Mouse (Mus musculus) bone marrow macrophage, adult 2 months (primary cell): ENCODE measurements around the gene Nod1. TPM values are rescaled to one million over a fixed set of nuclear protein-coding genes. Genes with fewer than 3 reads are reported as not detected.
A peak's percentile ranks its signal among the peaks of the same experiment; 100 is the strongest.

Experiments used
- H3K27ac ChIP-seq: 2 replicates; pipeline ENCODE4 v1.5.1; 2012; ENCODE audit warnings: low read depth, low read length; ENCODE audit not compliant: insufficient read depth
- H3K4me1 ChIP-seq: 2 replicates; pipeline ENCODE4 v1.6.1; 2012; ENCODE audit warnings: low read length; ENCODE audit not compliant: control insufficient read depth, insufficient read depth
- H3K4me3 ChIP-seq: 2 replicates; pipeline ENCODE4 v1.5.1; 2012; ENCODE audit warnings: mild to moderate bottlenecking, low read length, moderate library complexity; ENCODE audit not compliant: insufficient read depth
- CTCF ChIP-seq: IDR thresholded peaks from 2 replicates; pipeline ENCODE4 v1.5.1; 2012; ENCODE audit warnings: low read depth, mild to moderate bottlenecking, low read length, moderate library complexity
- POLR2A ChIP-seq: IDR thresholded peaks from 2 replicates; pipeline ENCODE4 v1.6.1; 2012; ENCODE audit warnings: mild to moderate bottlenecking, low read depth, low read length, borderline replicate concordance
- polyA plus RNA-seq: library from polyadenylated mRNA; stranded (reverse); fragments of >200 nt; gene quantifications from 2 replicates; pipeline ENCODE4 v1.2.4, GENCODE M21; 2012; ENCODE audit not compliant: missing spikeins, insufficient read depth, insufficient read length

Nod1 gene
- polyA plus RNA-seq, 1 experiment = 23.9 TPM

- TF ChIP-seq POLR2A (no peak), CTCF (no peak)
Measured at GRCm38 (mm10) chr6:54931641-54932040, 40.8 kb downstream of the Nod1 start.

GRCm38 (mm10) chr6:54927946-54928345 lies 44.5 kb downstream of the Nod1 start:
- H3K4me3 ChIP-seq = no peak overlapping the region
- no peak overlapping the region for H3K27ac ChIP-seq
- no peaks in the 10 kb centered on the region for H3K4me1 ChIP-seq
- TF ChIP-seq POLR2A (no peak), CTCF (no peak)

More at GRCm38 (mm10) chr6:54931641-54932040, 40.8 kb downstream of the Nod1 start:
- no peak overlapping the region for H3K4me3 ChIP-seq
- peaks cover 23% of the 10 kb centered on the region for H3K4me1 ChIP-seq
- no peak overlapping the region for H3K27ac ChIP-seq

- Histone ChIP-seq H3K4me3 (no peak overlapping the region), H3K4me1 (no peaks in the 10 kb centered on the region), H3K27ac (no peak overlapping the region)
- TF ChIP-seq CTCF (no peak), POLR2A (no peak)
Measured at GRCm38 (mm10) chr6:54926899-54927298, 45.5 kb downstream of the Nod1 start.

- Histone ChIP-seq H3K4me1 (no peaks in the 10 kb centered on the region), H3K4me3 (no peak overlapping the region), H3K27ac (no peak overlapping the region)
- TF ChIP-seq CTCF (no peak), POLR2A (no peak)
Measured at GRCm38 (mm10) chr6:54925736-54926440, 46.5 kb downstream of the Nod1 start.

DNA sequence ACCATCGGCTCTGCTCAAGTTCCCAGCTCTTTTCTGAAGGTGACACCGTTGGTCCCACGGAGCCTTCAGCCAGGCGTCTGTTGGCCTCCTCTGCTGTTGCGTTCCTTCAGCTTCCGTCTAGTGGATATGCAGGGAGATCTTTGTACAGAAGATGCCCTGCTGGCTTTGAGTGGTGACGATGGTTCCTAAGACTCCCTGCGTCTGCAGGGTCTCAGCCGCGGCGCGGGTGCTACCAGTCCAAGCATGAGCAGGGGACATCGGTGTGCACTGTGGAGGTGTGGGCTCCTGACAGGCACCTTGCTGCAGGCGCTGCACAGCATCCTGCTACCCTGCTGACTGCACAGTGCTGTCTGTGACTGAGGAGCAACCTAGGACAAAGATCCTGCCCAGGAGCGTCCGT lies 47.9 kb downstream of the Nod1 start:
- H3K4me1 ChIP-seq = no peaks in the 10 kb centered on the region
- H3K27ac ChIP-seq = no peak overlapping the region
- TF ChIP-seq CTCF = no peak
- no peak overlapping the region for H3K4me3 ChIP-seq

- H3K4me1 ChIP-seq = peaks cover 5% of the 10 kb centered on the region; the same call in 1 of the 2 replicates
- H3K4me3 ChIP-seq = no peak overlapping the region
- no peak overlapping the region for H3K27ac ChIP-seq
- TF ChIP-seq CTCF (no peak), POLR2A (no peak)
Measured at GRCm38 (mm10) chr6:54918521-54918920, 53.9 kb downstream of the Nod1 start.

DNA sequence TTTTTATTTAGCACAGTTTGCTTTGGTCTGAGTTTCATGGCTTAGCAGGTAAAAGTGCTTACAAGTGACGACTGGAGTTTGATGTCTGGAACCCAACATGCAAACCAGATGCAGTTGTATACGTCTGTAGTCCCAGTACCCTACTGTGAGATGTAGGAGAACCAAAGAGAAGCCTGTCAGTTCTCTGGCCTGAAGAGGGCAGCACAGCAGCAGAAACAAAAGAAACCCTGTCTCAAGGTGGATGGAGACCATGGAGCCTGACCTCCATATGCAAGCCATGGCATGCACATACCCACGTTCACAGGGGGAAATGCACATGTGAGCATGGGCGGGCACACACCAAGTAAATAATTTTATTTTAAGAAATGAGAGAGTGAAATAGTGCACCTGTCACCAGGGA lies 54.9 kb downstream of the Nod1 start:
- no peak overlapping the region for H3K4me3 ChIP-seq
- peak; percentile 40; the same call in 1 of the 2 replicates for TF ChIP-seq CTCF
- no peak for TF ChIP-seq POLR2A
- H3K27ac ChIP-seq = no peak overlapping the region
- H3K4me1 ChIP-seq = peaks cover 5% of the 10 kb centered on the region; the same call in 1 of the 2 replicates

- Histone ChIP-seq H3K27ac (no peak overlapping the region), H3K4me1 (peaks cover 5% of the 10 kb centered on the region; the same call in 1 of the 2 replicates), H3K4me3 (no peak overlapping the region)
- TF ChIP-seq POLR2A (no peak), CTCF (no peak)
Measured at GRCm38 (mm10) chr6:54916941-54917340, 55.5 kb downstream of the Nod1 start.

DNA sequence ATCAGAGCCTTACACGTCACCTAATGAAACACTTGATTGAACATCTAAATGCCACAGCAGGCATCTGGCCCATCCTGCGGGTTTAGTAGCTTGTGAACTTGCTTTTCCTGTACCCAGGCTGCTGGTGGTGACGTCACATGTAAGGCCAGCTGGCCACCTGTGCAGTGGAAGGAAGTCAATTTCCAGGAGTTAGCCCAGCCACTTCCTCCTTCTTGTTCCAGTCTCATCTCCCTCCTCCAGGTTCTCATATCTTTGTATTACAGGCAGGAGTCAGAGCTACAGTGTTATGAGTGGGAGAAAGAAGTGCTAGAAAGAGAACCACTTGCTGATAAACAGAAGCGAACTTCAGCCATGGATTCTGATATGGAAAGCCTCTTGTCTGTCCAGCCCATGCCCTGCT lies 56.2 kb downstream of the Nod1 start:
- Histone ChIP-seq H3K4me3 (no peak overlapping the region), H3K27ac (no peak overlapping the region), H3K4me1 (peaks cover 5% of the 10 kb centered on the region; the same call in 1 of the 2 replicates)
- TF ChIP-seq POLR2A (no peak), CTCF (no peak)

- Histone ChIP-seq H3K4me1 (peaks cover 5% of the 10 kb centered on the region; the same call in 1 of the 2 replicates), H3K27ac (no peak overlapping the region), H3K4me3 (no peak overlapping the region)
- TF ChIP-seq CTCF = no peak
- TF ChIP-seq POLR2A = no peak
Measured at GRCm38 (mm10) chr6:54914977-54915376, 57.4 kb downstream of the Nod1 start.
